Mouse (Mus musculus) spleen, postnatal 10 days (tissue): ENCODE data around the gene Thoc6.

Experiments used
- DNase-seq, 2 experiments: peaks; one replicate each; pipeline ENCODE4 v3.0.0; 2021 to 2022; ENCODE audit warnings: low spot score in 2 of 2

Thoc6 gene

DNA sequence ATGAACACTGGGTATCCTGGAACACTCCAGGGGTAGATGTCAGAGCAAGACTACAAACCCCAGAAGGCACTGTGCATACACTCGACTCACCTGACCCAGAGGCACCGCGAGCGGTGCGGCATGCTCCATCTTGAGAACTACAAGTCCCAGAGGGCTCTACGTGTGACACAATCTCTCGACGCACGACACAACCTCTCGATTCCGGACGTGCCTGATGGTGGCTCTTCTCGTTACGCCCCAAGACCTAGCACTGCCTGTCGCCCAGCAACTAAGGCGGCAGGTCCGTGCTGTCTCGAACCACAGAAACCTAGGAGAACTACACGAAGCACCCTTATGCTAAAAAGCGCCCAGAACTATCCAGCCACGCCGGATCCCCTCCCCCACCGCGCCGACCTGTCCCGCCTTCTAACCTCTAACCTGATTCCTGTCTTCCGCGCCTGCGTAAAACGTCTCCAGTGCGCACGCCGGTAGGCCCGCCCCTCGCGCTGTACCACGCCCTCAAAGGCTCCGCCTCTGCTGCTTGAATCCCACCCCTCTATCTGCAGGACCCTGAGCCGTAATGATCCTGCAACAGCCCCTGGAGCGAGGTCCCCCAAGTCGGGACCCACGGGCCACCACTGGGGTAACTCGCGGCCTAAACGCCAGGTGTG lies at the start of gene Thoc6, which contains the start of gene Hcfc1r1:
Thoc6 (minus strand) TSS at position 459 of the 650 bp plus-strand sequence.
Hcfc1r1 (plus strand) TSS at position 173 of the 650 bp plus-strand sequence.
- DNase-seq, result peak; percentile 80 to 89

DNA sequence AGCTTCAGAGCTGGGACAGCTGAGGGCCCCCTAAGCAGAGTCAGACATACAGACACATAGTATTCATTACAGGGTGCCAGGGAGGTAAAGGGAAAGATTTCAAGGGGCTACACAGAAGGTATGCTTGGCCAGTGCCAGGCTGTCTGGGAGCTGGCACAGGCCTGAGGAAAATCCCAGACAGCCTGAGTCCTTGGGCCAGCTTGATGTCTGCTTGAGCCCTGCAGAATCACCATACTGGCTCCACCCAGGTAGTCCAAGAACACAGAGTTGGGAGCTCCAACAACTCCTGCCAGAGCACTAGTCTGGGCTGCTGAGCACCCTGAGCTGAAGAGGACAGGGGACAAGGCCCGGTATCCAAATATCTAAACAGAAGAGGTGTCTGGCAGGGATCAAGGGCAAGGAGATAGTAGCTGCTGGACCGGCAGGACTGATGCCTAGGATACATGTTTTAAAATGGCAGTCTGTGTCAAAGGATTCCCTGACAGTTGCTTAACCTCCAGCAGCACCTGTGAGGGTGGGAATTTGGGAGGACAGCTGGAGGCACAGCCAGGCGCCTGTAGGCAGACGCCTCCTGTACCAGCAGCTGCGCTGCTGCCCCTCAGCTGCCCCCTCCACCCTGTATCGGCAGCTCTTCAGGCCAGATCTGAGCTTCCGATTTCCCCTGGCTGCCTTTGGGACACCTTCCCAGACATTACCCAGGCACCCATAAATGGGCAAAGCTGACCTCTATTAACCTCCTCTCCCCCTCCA lies 48.9 kb upstream of the Thoc6 start, which contains the start of gene 1520401A03Rik:
1520401A03Rik (minus strand) TSS at position 408 of the 750 bp plus-strand sequence.
- no peak for DNase-seq

DNA sequence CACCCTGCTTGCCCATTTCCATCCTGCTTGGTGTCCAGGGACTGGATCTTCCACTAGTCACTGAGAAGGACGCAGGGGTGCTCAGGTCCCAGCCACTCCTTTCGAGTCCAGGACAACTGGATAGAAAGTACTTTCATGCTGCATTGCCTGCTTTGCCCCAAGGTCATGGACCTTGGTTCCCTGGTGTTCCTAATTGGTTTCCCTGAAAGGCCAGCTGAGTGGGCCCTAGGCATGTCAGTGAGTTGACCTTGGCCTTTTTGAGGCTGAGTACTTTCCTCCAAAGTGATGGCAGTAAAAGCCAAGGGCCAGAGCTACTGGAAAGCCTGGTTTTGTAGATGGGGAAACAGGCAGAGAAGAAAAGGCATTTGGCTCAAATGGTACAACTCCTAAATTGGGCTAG lies 48.2 kb upstream of the Thoc6 start:
- DNase-seq, result no peak

- no peak for DNase-seq
Observed at GRCm38 (mm10) chr17:23719455-23719854, 45.8 kb upstream of the Thoc6 start.

- no peak for DNase-seq
Observed at GRCm38 (mm10) chr17:23717003-23717402, 43.3 kb upstream of the Thoc6 start.

DNA sequence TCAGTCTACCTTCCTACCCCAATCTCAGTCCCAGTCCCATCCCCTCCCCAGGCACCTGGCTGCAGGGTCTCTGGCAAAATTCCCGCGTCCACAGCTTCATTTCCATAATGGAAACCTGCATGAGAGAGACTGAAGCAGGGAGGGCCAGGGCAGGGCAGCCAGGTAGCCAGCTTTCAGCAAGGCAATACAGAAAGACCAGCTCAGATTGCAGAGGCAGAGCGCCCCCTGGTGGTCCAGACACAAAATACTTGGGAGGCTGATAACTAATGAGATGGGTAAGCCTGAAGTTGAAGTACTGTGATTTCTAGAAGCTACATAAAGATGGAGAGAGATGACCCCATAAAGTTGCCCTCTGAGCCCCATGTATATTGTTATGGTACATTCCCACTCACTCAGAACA lies 32.5 kb upstream of the Thoc6 start:
- peak; percentile 68 to 84 for DNase-seq

GRCm38 (mm10) chr17:23705525-23706104 lies 31.9 kb upstream of the Thoc6 start:
- no peak for DNase-seq

DNA sequence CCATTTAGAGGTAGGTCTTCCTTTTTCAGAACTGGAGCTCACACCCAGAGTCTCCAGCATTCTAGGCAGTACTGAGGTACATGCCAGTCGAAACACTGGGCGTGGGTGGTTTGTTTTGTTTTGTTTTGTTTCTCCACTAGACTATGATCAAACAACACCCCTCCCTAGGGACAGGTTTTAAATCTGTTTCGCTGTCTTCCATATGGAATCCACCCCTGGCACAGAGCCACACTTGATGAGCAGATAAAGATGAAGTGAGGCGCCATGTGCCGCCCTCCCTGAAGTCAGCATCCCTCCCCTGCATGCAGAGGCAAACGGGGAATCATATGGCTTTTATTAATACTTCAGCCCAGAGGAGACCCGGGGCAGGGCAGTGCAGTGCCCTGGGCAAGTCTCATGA lies 31.1 kb upstream of the Thoc6 start:
- no peak for DNase-seq

DNA sequence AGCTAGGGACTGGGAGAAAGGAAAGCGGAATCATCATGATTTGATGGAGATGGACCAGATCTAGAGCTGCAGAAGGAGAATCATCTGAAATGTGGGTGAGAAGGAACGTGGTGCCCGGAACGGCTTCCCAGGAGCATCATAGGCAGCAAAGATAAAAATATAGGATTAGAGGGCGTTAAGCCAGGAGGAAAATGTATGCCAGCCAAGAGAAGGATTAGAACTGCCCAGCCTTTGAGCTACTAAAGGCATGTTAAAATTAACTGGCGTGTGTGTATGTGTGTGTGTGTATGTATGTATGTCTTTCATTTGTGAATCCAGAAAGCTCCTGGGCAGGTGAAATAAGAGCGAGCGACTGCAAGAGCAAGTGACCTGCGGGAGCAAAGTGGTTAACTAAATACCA lies 29.6 kb upstream of the Thoc6 start:
- no peak for DNase-seq

GRCm38 (mm10) chr17:23700079-23700478 lies 26.4 kb upstream of the Thoc6 start:
- DNase-seq, result peak; percentile 62 to 89

- peak; percentile 17 to 31 for DNase-seq
Observed at GRCm38 (mm10) chr17:23699131-23700077, 25.7 kb upstream of the Thoc6 start.

- DNase-seq, result no peak
Observed at GRCm38 (mm10) chr17:23695801-23696200, 22.1 kb upstream of the Thoc6 start.

DNA sequence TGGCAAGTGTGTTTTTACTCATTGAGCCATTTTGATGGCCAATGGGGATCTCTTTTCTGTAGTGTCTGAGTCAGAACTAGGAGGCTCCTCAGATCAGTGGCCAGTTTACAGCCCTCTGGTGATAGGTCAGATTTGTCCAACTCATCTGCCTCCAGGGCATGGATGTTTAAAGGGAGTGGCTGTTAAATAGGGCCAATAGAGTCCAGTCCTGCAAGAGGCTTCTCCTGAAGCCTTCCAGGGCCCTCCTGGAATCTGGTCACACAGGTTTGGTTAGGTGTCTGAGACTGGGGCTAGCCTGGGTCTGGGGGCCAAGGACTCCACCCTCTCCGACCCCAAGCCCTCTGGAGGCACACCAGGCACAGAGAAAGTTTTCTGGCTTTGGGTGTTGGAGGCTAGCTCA lies 20.8 kb upstream of the Thoc6 start:
- no peak for DNase-seq

GRCm38 (mm10) chr17:23683856-23684672 lies 10.4 kb upstream of the Thoc6 start, which contains the start of gene Cldn9:
Cldn9 (minus strand) TSS chr17:23684026.
- no peak for DNase-seq

DNA sequence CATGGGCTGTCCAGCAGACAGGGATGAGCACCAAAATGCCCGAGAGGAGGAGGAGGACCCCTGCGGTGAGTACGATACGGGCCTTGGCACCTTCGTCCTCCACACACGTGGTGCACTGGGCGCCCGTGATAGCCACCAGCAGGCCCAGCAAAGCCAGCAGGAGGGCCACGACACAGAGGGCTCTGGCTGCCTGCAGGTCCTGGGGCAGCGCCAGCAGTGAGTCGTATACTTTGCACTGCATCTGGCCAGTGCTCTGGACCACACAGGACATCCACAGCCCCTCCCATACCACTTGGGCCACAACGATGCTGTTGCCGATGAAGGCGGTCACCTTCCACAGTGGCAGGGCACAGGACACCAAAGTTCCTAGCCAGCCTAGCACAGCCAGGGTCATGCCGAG lies 9.5 kb upstream of the Thoc6 start:
- DNase-seq, result no peak

GRCm38 (mm10) chr17:23682530-23682929 lies 8.8 kb upstream of the Thoc6 start:
- DNase-seq, result no peak

DNA sequence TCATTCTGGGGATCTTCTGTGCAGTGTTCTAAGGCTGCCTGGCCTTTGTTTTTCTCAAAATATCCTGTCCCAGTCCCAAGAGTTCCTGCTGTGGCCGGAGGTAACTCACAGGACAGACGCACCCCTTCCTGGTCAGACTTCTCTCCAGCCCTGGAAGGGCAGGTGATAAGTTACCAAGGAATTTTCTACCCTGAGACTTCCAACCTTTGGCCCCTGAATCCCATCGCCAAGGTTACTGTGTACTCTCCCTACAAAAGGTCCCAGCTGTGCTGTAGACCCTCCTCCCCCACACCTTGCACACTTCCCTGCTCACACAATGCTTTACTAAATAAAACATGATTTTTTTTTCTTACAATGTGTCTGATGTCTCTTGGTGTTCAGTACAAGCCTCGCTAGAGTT lies 8.4 kb upstream of the Thoc6 start:
- no peak for DNase-seq

- no peak for DNase-seq
Observed at GRCm38 (mm10) chr17:23681086-23681485, 7.4 kb upstream of the Thoc6 start.

GRCm38 (mm10) chr17:23680336-23680735 lies 6.7 kb upstream of the Thoc6 start:
- no peak for DNase-seq

DNA sequence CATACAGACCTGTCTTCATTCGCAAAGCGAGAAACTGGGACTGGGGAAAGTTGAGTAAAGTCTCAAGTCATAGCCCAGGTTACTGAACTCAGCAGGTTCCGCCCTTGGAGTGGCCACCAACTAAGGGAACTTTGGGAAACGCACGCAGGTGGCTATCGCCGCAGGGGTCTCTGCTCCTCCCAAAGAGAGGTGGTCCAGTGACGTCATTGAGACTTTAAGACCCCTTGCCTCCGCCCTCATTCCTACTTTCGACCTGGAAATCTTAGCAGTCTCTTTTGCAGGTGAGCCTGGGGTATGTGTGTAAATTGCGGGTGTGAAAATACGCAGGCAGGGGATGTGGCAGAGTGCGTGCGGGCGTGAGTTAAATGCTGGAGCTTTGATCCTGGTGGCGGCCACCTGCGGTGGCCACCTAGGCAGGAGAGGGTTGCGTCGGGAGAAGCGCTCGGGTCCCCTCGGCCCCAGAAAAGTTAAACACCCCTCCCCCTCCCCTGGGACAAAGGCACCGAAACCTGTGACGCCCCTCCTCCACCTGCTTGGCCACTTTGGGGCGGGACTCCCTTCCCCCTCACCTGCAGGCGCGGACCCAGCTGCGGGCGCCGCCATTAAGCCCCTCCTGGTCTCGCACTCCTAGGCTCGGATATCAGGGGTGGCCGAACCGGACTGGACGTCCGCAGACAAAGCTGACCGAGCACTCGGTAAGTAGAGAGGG lies 5.6 kb upstream of the Thoc6 start, which contains the start of gene Cldn6:
Cldn6 (plus strand) TSS at position 123 of the 709 bp plus-strand sequence.
- no peak for DNase-seq
